Mouse (Mus musculus) embryonic facial prominence, embryonic 10.5 days (tissue): ENCODE measurements around the gene Tnfrsf22. TPM values are rescaled to one million over a fixed set of nuclear protein-coding genes. Genes with fewer than 3 reads are reported as not detected.
"Not testable (repeated sequence)": the region's sequence is repeated elsewhere in the genome, so short reads cannot be mapped to it uniquely, and the experiment has no call there.

ENCODE experiments used
- DNase-seq: peaks from one replicate; pipeline ENCODE4 v3.0.0-alpha.2; 2017; ENCODE audit warnings: low spot score
- H3K27ac ChIP-seq: fragments of 300-500 bp; sonication (generic); replicated peaks from 2 replicates; pipeline ENCODE4 v1.5.1; 2016; ENCODE audit warnings: mild to moderate bottlenecking
- H3K27me3 ChIP-seq: fragments of 300-500 bp; sonication (generic); replicated peaks from 2 replicates; pipeline ENCODE4 v1.6.1; 2016; ENCODE audit warnings: low read depth, mild to moderate bottlenecking; ENCODE audit not compliant: poor library complexity, severe bottlenecking
- H3K36me3 ChIP-seq: fragments of 300-500 bp; sonication (generic); replicated peaks from 2 replicates; pipeline ENCODE4 v1.6.1; 2016; ENCODE audit warnings: mild to moderate bottlenecking, moderate library complexity
- H3K4me1 ChIP-seq: fragments of 300-500 bp; sonication (generic); 2 replicates; pipeline ENCODE4 v1.6.1; 2016
- H3K4me3 ChIP-seq: fragments of 300-500 bp; sonication (generic); 2 replicates; pipeline ENCODE4 v1.5.1; 2016; ENCODE audit warnings: mild to moderate bottlenecking, moderate library complexity
- H3K9me3 ChIP-seq: fragments of 300-500 bp; sonication (generic); 2 replicates; pipeline ENCODE4 v1.6.1; 2016; ENCODE audit warnings: mild to moderate bottlenecking
- WGBS: fragments of 180-500 bp; shearing (Covaris S2); methylation state at CpG from one replicate; pipeline ENCODE4 v1.1.7; 2016; 5-methylcytosine and 5-hydroxymethylcytosine counted together
- polyA plus RNA-seq: library from polyadenylated mRNA; unstranded; fragments of >200 nt; fragmentation: Nextera tagmentation; extraction: Ambion mirVana; gene quantifications from 2 replicates; pipeline ENCODE4 v1.2.1, GENCODE M21; 2016

The Tnfrsf22 gene
- polyA plus RNA-seq, 1 experiment from 2014 or later = 12.2 TPM

DNA sequence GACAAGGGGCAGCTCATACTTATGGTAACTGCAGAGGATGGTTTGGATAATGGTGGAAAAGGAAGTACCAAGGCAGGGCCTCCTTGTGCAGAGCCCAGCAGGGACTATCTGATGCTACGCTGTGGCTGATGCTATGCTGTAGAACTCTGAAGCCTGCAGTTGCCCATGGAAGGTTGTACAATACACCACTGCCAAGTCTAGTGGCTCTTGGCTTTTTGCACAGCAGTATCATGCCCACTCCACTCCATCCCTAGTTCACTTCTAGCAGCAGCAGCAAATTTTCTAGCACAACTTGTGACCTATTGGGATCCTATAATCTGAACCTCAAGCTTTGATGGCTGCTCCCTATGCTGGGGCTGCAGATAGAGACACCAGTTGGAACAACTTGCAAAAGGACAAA, 32.1 kb upstream of the Tnfrsf22 start:
- H3K36me3 ChIP-seq = no peaks in the 10 kb centered on the region
- DNase-seq = no peak
- H3K4me1 ChIP-seq = peaks cover 6% of the 10 kb centered on the region; the same call in 1 of the 2 replicates
- H3K4me3 ChIP-seq = no peak overlapping the region
- WGBS = 93% methylated on average over 1 of the region's 1 CpGs
- H3K27ac ChIP-seq = no peak overlapping the region
- no peaks in the 10 kb centered on the region for H3K9me3 ChIP-seq
- H3K27me3 ChIP-seq = peaks cover 14% of the 10 kb centered on the region

- WGBS = 63% methylated on average over 2 of the region's 2 CpGs
- not testable (repeated sequence) for H3K9me3 ChIP-seq, DNase-seq, H3K36me3 ChIP-seq, H3K4me1 ChIP-seq, H3K27ac ChIP-seq, H3K4me3 ChIP-seq
- peaks cover 14% of the 10 kb centered on the region for H3K27me3 ChIP-seq
Observed at GRCm38 (mm10) chr7:143680836-143681235, 31.4 kb upstream of the Tnfrsf22 start.

- DNase-seq, H3K9me3 ChIP-seq, H3K36me3 ChIP-seq, H3K27me3 ChIP-seq, H3K4me3 ChIP-seq, H3K4me1 ChIP-seq, H3K27ac ChIP-seq: not testable (repeated sequence)
- 81% methylated on average over 2 of the region's 2 CpGs for WGBS
Observed at GRCm38 (mm10) chr7:143679650-143680049, 30.2 kb upstream of the Tnfrsf22 start.

- Histone ChIP-seq H3K27me3 (no peaks in the 10 kb centered on the region), H3K9me3 (no peaks in the 10 kb centered on the region)
- no peak for DNase-seq
Observed at GRCm38 (mm10) chr7:143666427-143667311, 17.2 kb upstream of the Tnfrsf22 start.

DNA sequence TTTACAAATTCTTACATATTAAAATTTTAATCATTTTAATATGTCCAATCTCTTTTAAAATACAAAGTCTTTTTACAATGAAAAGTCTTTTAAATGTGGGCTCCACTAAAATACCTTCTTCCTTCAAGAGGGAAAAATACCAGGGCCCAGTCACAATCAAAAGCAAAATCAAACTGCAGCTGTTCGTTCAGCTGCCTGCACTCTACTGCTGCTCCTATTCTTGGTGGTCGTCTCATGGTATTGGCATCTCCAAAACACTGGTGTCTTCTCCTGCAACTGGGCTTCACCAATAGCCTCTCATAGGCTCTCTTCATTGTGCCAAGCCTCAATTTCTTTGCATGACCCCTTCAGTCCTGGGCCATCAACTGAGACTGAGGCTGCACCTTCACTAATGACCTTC, 14.0 kb upstream of the Tnfrsf22 start:
- no peak overlapping the region for H3K4me3 ChIP-seq
- no peak for DNase-seq
- H3K4me1 ChIP-seq = no peaks in the 10 kb centered on the region; the same call in 1 of the 2 replicates
- no peak overlapping the region for H3K27ac ChIP-seq
- H3K36me3 ChIP-seq = no peaks in the 10 kb centered on the region
- H3K27me3 ChIP-seq = no peaks in the 10 kb centered on the region
- 84% methylated on average over 2 of the region's 2 CpGs for WGBS
- no peaks in the 10 kb centered on the region for H3K9me3 ChIP-seq

More at GRCm38 (mm10) chr7:143666427-143667311, 17.2 kb upstream of the Tnfrsf22 start:
- Histone ChIP-seq H3K27ac (no peak overlapping the region), H3K4me1 (no peaks in the 10 kb centered on the region; the same call in 1 of the 2 replicates), H3K36me3 (no peaks in the 10 kb centered on the region), H3K4me3 (no peak overlapping the region)

DNA sequence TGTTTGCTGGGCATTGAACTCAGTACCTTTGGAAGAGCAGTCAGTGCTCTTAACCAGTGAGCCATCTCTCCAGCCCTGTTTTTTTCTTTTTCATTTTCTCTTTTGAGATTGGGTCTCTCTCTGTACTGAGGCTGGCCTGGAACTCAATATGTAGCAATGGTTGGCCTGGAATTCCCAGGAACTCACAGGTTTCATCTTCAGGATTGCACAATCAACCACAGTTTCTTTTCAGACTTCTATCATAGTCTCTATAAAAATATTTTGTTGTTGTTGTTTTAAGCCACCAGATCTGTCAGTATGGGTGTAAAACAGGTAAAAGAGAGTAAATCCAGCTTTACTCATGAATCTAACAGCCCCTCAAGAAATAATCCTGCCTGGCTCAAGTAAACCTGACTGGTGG, 11.3 kb upstream of the Tnfrsf22 start:
- no peaks in the 10 kb centered on the region for H3K27me3 ChIP-seq
- no peak overlapping the region for H3K27ac ChIP-seq
- H3K4me1 ChIP-seq = no peaks in the 10 kb centered on the region; the same call in 1 of the 2 replicates
- H3K4me3 ChIP-seq = no peak overlapping the region
- H3K36me3 ChIP-seq = no peaks in the 10 kb centered on the region
- DNase-seq = no peak
- H3K9me3 ChIP-seq = no peaks in the 10 kb centered on the region

DNA sequence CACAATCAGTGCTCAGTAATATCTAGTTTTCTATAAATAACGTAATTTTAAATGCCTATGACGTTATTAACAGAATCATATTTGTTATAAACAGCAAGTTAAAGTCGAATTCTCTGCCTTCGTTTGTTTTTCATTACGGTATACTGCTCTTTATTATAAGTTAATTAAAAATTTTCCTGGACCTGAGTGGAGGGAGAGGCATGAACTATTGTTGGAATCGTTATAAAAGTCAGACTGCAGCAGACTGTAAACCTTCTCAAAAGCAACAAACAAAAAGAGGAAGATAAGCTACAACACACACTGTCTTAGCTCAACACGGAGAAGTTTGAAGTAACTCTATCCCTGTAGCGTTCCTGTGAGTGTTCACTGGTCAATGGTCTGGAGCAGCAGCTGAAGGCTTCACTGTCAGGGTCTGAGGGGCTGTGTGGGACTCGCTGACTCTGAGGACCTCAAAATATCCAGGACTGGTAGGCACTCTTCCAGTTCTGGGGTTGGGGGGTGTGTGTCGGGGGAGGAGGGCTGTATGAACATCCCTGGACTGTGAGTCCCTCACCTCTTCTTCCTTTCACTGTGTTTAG, 397 bp upstream of the Tnfrsf22 start:
- not testable (repeated sequence) for DNase-seq, H3K9me3 ChIP-seq, H3K27me3 ChIP-seq, H3K36me3 ChIP-seq, H3K27ac ChIP-seq, H3K4me1 ChIP-seq
- 59% methylated on average over 10 of the region's 10 CpGs for WGBS
- H3K4me3 ChIP-seq = peak overlapping the region; percentile 82

GRCm38 (mm10) chr7:143643949-143644348, 5.5 kb downstream of the Tnfrsf22 start:
- not testable (repeated sequence) for DNase-seq, H3K27me3 ChIP-seq, H3K27ac ChIP-seq, H3K9me3 ChIP-seq, H3K4me1 ChIP-seq, H3K4me3 ChIP-seq, H3K36me3 ChIP-seq
- 89% methylated on average over 2 of the region's 2 CpGs for WGBS

- Histone ChIP-seq H3K27ac (no peak overlapping the region), H3K4me1 (no peaks in the 10 kb centered on the region), H3K9me3 (peaks cover 4% of the 10 kb centered on the region; the same call in 1 of the 2 replicates), H3K4me3 (no peak overlapping the region), H3K27me3 (no peaks in the 10 kb centered on the region), H3K36me3 (peaks cover 9% of the 10 kb centered on the region)
- 96% methylated on average over 1 of the region's 1 CpGs for WGBS
- DNase-seq = no peak
Observed at GRCm38 (mm10) chr7:143636674-143637073, 12.8 kb downstream of the Tnfrsf22 start.

DNA sequence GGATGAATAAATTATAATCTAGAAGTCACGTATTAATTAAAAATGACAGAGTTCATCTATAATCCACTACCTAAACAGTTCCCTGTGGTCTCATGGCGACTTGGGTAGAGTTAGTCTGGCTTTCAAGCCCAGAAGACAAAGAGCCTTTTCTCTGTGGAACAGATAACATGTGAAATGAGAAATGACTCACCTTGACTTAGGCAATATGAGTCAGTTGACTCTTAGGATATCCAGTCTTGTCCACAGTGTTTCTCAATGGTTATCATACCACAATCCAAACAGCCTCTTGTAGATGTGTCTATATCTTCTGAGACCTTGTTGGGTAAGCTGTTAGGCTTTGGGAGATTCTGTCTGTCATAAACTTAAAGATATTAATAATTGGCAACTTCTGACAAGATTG, 18.0 kb downstream of the Tnfrsf22 start:
- no peaks in the 10 kb centered on the region for H3K36me3 ChIP-seq
- H3K27ac ChIP-seq = no peak overlapping the region
- no peaks in the 10 kb centered on the region for H3K4me1 ChIP-seq
- peaks cover 4% of the 10 kb centered on the region; the same call in 1 of the 2 replicates for H3K9me3 ChIP-seq
- H3K4me3 ChIP-seq = no peak overlapping the region
- H3K27me3 ChIP-seq = no peaks in the 10 kb centered on the region
- no peak for DNase-seq
- WGBS = 79% methylated on average over 2 of the region's 2 CpGs

DNA sequence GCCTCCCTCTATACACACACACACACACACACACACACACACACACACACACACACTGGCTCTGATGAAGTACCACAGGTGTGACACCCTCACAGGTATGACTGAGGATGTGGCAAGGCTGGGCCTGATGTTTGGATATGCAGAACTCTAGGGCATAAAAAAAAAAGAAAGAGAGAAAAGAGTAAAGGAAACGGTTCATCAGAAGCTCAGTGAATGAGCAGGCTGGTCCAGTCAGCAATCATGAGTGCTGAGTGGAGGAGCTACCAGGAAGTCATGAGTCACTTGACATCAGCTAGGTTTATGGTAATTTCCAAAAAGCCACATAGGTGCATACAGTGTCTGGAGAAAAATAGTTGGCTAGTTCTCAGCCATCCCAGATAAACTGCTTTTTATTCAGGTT, 20.0 kb downstream of the Tnfrsf22 start:
- H3K4me1 ChIP-seq = no peaks in the 10 kb centered on the region
- H3K4me3 ChIP-seq = no peak overlapping the region
- no peak for DNase-seq
- no peak overlapping the region for H3K27ac ChIP-seq
- no peaks in the 10 kb centered on the region for H3K27me3 ChIP-seq
- 72% methylated on average over 1 of the region's 1 CpGs for WGBS
- no peaks in the 10 kb centered on the region for H3K36me3 ChIP-seq
- H3K9me3 ChIP-seq = peaks cover 4% of the 10 kb centered on the region; the same call in 1 of the 2 replicates

DNA sequence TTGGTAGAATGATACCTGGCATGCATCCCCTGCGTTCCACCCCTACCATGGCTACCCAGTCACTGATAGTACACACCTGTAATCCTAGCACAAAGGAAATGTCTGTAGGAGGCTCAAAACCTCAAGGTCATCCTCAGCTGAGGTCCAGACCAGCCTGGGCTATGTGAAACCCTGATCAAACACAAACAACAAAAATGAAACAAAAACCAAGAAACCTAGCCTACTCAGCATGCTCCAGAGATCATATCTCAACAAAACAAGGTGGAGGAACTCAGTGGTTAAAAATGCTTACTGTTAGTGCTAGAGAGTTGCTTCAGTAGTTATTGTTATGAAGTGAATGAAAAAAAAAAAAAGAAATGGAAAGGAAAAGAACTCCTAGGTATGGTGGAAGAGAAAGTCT, 20.9 kb downstream of the Tnfrsf22 start, which contains the start of gene Tnfrsf26:
TSS of gene Tnfrsf26 (minus strand) at position 183 of the 400 bp plus-strand sequence.
- no peak within 1 kb of the TSS for H3K27ac ChIP-seq
- peaks cover 4% of the 10 kb centered on the region; the same call in 1 of the 2 replicates for H3K9me3 ChIP-seq
- H3K4me1 ChIP-seq = no peaks in the 10 kb centered on the region
- no peak for DNase-seq
- H3K4me3 ChIP-seq = no peak within 1 kb of the TSS
- H3K27me3 ChIP-seq = no peaks in the 10 kb centered on the region
- no peaks in the 10 kb centered on the region for H3K36me3 ChIP-seq
- WGBS = 98% methylated on average over 1 of the region's 1 CpGs
